Mouse (Mus musculus) kidney, adult 9 months (tissue): ENCODE data around the gene 4930524N10Rik.

ENCODE experiments used
- DNase-seq: peaks from one replicate; pipeline ENCODE4 v3.0.0; 2022

Gene 4930524N10Rik

DNA sequence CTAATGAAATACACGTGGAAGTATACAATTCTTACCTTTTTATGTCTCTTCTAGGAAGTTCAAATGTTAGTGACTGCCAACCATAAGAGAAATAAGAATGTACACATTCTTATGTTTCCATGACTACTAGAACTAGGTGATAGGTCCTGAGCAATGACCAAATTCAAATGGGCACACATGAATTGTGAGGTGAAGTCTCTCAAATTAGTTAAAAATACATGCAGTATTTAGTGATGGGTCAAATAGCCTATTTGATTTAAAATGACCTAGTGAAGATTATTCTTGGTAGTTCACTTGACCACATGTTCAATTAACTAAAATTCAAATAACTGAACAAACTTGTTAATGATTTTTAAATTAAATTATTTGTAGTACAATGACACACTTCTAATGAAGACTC is at the start of gene 4930524N10Rik:
Gene 4930524N10Rik (minus strand): TSS at position 101 of the 400 bp plus-strand sequence.
- no peak for DNase-seq

DNA sequence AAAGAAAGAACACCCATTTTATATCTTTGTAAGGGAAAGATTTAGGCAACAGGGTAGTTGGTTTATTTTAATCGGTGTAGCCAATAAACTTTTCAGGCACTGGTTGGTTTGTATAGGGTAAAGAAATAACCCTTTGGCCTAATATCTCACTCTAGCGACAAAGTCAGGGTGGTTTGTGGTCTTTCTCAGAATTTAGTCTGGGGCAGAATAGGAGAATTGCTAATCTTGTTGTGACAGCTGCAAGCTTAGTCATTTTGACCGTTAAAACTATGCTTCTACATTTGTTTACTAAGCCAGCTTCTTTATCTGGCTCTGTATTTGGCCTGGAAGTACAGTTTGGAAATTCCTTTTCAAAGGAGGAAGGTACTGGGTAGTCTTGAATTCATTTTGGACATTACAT is 6.8 kb upstream of the 4930524N10Rik start:
- DNase-seq: no peak

DNA sequence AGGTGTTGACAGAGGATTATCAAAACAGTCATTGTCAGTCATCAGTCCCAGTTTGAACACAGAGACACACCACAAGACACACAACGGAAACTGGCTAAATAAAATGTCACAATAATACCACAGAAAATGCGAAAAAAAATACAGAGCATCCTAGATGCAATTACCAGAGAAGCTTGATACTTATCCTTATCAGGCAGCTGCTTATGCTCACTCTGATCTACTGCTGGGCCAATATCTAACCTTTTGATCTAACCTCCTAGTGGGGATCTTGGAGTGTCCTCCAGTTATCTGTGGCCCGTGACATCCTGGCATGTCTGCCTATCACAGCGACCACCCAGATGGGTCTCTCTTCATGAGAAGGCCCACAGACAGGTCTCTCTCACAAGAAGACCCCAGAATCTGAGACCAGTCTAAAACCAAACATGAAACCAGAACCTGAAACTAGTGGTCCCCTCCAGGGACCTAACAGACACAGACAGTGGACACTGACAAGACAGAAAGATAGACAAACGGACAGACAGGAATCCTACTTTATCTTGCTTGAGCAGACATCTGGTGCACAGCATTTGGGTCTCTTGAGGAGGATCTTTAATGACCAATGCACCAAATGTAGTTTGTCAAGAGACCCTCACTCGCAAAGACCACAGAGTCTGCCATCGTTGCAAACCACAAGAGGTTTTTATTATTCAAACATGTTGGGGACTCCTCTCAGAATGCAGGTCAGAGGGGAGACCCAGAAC is 6.3 kb upstream of the 4930524N10Rik start:
- DNase-seq: no peak

DNA sequence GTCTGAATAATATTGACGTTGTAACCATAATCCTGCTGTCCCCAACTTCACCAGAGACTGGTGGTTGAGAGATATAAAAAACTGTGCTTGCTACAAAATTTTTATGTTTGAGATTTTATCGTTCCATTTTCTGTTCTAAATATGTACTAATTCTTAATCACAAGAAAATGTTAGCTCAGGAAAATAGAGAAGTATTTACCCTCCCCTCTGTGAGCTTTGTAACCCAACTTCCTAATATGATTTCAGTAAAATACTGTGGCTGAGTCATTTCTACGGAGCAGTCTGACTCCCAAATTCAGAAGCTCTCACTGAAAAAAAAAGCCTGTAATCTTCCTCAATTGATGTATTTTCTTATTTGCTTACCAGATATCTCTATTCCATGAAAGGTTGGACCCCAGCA is 4.7 kb upstream of the 4930524N10Rik start:
- DNase-seq: no peak
